Mouse (Mus musculus) liver, embryonic 14.5 days (tissue): ENCODE data around the gene Ces1c. TPM values are rescaled to one million over a fixed set of nuclear protein-coding genes. Genes with fewer than 3 reads are reported as not detected.

ENCODE experiments used
- ATAC-seq: fragments of 200-750 bp; cut with Nextera tagmentation; 2 replicates; pipeline ENCODE4 v1.8.0; 2017; ENCODE audit warnings: moderate number of reproducible peaks, mild to moderate bottlenecking, moderate library complexity; ENCODE audit not compliant: insufficient read depth
- DNase-seq, 3 experiments: peaks; one replicate each; pipeline ENCODE4 v3.0.0-alpha.2; 2012 to 2013; ENCODE audit warnings: low read depth in 3 of 3, low spot score in 3 of 3
- H3K27ac ChIP-seq: fragments of 300-500 bp; sonication (generic); 2 replicates; pipeline ENCODE4 v1.5.1; 2014; ENCODE audit warnings: moderate library complexity, mild to moderate bottlenecking, control low read depth, inconsistent platforms
- H3K27me3 ChIP-seq: fragments of 300-500 bp; sonication (generic); 2 replicates; pipeline ENCODE4 v1.6.1; 2014; ENCODE audit warnings: mild to moderate bottlenecking, low read length, moderate library complexity; ENCODE audit not compliant: control insufficient read depth, insufficient read depth
- H3K36me3 ChIP-seq: fragments of 300-500 bp; sonication (generic); replicated peaks from 2 replicates; pipeline ENCODE4 v1.6.1; 2014; ENCODE audit warnings: low read depth; ENCODE audit not compliant: control insufficient read depth, insufficient read depth
- H3K4me1 ChIP-seq, 2 experiments: fragments of 200-500 bp in 1 of 2; fragments of 300-500 bp in 1 of 2; sonication (generic) in 1 of 2; replicated peaks; 2 replicates each; pipeline ENCODE4 v1.6.1; 2012 to 2014; ENCODE audit warnings: antibody characterized with exemption in 1 of 2, inconsistent platforms in 1 of 2, low read length in 1 of 2; ENCODE audit not compliant: control insufficient read depth in 2 of 2, insufficient read depth in 2 of 2
- H3K4me2 ChIP-seq: fragments of 300-500 bp; sonication (generic); 2 replicates; pipeline ENCODE4 v1.6.1; 2014; ENCODE audit warnings: low read depth, mild to moderate bottlenecking, control low read depth, moderate library complexity
- H3K4me3 ChIP-seq, 2 experiments: fragments of 200-500 bp in 1 of 2; fragments of 300-500 bp in 1 of 2; sonication (generic) in 1 of 2; 2 replicates each; pipeline ENCODE4 v1.5.1; 2012 to 2014; ENCODE audit warnings: low read depth in 2 of 2, low read length in 2 of 2, mild to moderate bottlenecking in 2 of 2, control low read depth in 1 of 2, inconsistent platforms in 1 of 2, moderate library complexity in 1 of 2; ENCODE audit not compliant: insufficient read depth in 1 of 2
- H3K9ac ChIP-seq: fragments of 300-500 bp; sonication (generic); replicated peaks from 2 replicates; pipeline ENCODE4 v1.6.1; 2014; ENCODE audit warnings: mild to moderate bottlenecking, control low read depth, moderate library complexity
- H3K9me3 ChIP-seq: fragments of 300-500 bp; sonication (generic); 2 replicates; pipeline ENCODE4 v1.6.1; 2016; ENCODE audit warnings: low read length, mixed read lengths; ENCODE audit not compliant: control insufficient read depth
- CTCF ChIP-seq: IDR thresholded peaks from 2 replicates; pipeline ENCODE4 v1.5.1; 2016; ENCODE audit warnings: antibody characterized with exemption, low read depth, control low read depth
- EP300 ChIP-seq: IDR thresholded peaks from 2 replicates; pipeline ENCODE4 v1.6.1; 2016; ENCODE audit warnings: antibody characterized with exemption, low read depth
- WGBS: fragments of 180-500 bp; shearing (Covaris S2); extraction: QIAGEN DNeasy Blood & Tissue Kit; methylation state at CpG from one replicate; pipeline ENCODE4 v1.1.7; 2014; ENCODE audit not compliant: insufficient replicate concordance; 5-methylcytosine and 5-hydroxymethylcytosine counted together
- polyA plus RNA-seq, 2 experiments: library from polyadenylated mRNA; depleted of rRNA in 1 of 2; stranded (reverse) in 1 of 2; unstranded in 1 of 2; fragments of >200 nt; fragmentation: Nextera tagmentation in 1 of 2; extraction: Ambion mirVana in 1 of 2; gene quantifications; 2 replicates each; pipeline versions ENCODE4 v1.2.1 to v1.2.3; 2012 to 2014

The Ces1c gene
- polyA plus RNA-seq, 2 experiments: 2.0 to 2.1 TPM

GRCm38 (mm10) chr8:93122005-93122404, 9.1 kb downstream of the Ces1c start:
- no peaks in the 10 kb centered on the region for H3K9me3 ChIP-seq
- no peak for DNase-seq
- H3K4me2 ChIP-seq: no peak overlapping the region
- no peak overlapping the region for H3K4me3 ChIP-seq
- no peaks in the 10 kb centered on the region for H3K27me3 ChIP-seq
- TF ChIP-seq CTCF (no peak), EP300 (no peak)
- H3K27ac ChIP-seq: no peak overlapping the region
- ATAC-seq: no peak
- 51% methylated on average over 1 of the region's 1 CpGs for WGBS
- H3K9ac ChIP-seq: no peak overlapping the region
- H3K4me1 ChIP-seq: no peaks in the 10 kb centered on the region
- no peaks in the 10 kb centered on the region for H3K36me3 ChIP-seq

GRCm38 (mm10) chr8:93095376-93095775, 35.7 kb downstream of the Ces1c start:
- Histone ChIP-seq H3K27ac (no peak overlapping the region), H3K9ac (no peak overlapping the region), H3K27me3 (no peaks in the 10 kb centered on the region), H3K4me3 (no peak overlapping the region), H3K4me2 (no peak overlapping the region), H3K4me1 (no peaks in the 10 kb centered on the region), H3K9me3 (no peaks in the 10 kb centered on the region), H3K36me3 (no peaks in the 10 kb centered on the region)
- DNase-seq (no peak), ATAC-seq (no peak)
- TF ChIP-seq CTCF (peak; percentile 55), EP300 (no peak)

GRCm38 (mm10) chr8:93091324-93091723, 39.8 kb downstream of the Ces1c start:
- H3K9ac ChIP-seq: no peak overlapping the region
- no peak overlapping the region for H3K4me2 ChIP-seq
- H3K9me3 ChIP-seq: no peaks in the 10 kb centered on the region
- H3K4me3 ChIP-seq: no peak overlapping the region
- H3K4me1 ChIP-seq: no peaks in the 10 kb centered on the region
- ATAC-seq: no peak
- no peak for TF ChIP-seq CTCF
- no peak for TF ChIP-seq EP300
- WGBS: 48% methylated on average over 1 of the region's 1 CpGs
- no peaks in the 10 kb centered on the region for H3K36me3 ChIP-seq
- H3K27ac ChIP-seq: no peak overlapping the region
- DNase-seq: no peak
- no peaks in the 10 kb centered on the region for H3K27me3 ChIP-seq

- Histone ChIP-seq H3K27ac (no peak overlapping the region), H3K9me3 (no peaks in the 10 kb centered on the region), H3K4me2 (no peak overlapping the region), H3K4me1 (no peaks in the 10 kb centered on the region), H3K9ac (no peak overlapping the region), H3K27me3 (no peaks in the 10 kb centered on the region), H3K36me3 (no peaks in the 10 kb centered on the region), H3K4me3 (no peak overlapping the region)
- WGBS: 6% methylated on average over 2 of the region's 2 CpGs
- DNase-seq (no peak), ATAC-seq (no peak)
- no peak for TF ChIP-seq EP300
These were observed 42.4 kb downstream of the Ces1c start for GRCm38 (mm10) chr8:93088686-93089122.

GRCm38 (mm10) chr8:93088193-93088592, 42.9 kb downstream of the Ces1c start:
- Histone ChIP-seq H3K9me3 (no peaks in the 10 kb centered on the region), H3K4me1 (no peaks in the 10 kb centered on the region), H3K27ac (no peak overlapping the region), H3K27me3 (no peaks in the 10 kb centered on the region), H3K36me3 (no peaks in the 10 kb centered on the region), H3K9ac (no peak overlapping the region), H3K4me2 (no peak overlapping the region), H3K4me3 (no peak overlapping the region)
- DNase-seq: no peak
- TF ChIP-seq CTCF: no peak
- ATAC-seq: no peak
- 39% methylated on average over 7 of the region's 7 CpGs for WGBS

GRCm38 (mm10) chr8:93079887-93080286, 51.2 kb downstream of the Ces1c start, which contains the start of gene Ces1b:
Ces1b (minus strand) TSS chr8:93080017.
- no peaks in the 10 kb centered on the region for H3K36me3 ChIP-seq
- H3K27me3 ChIP-seq: no peaks in the 10 kb centered on the region
- no peaks in the 10 kb centered on the region for H3K4me1 ChIP-seq
- H3K9ac ChIP-seq: no peak within 1 kb of the TSS
- ATAC-seq (no peak), DNase-seq (no peak)
- H3K9me3 ChIP-seq: no peaks in the 10 kb centered on the region
- H3K4me3 ChIP-seq: no peak within 1 kb of the TSS
- 38% methylated on average over 2 of the region's 2 CpGs for WGBS
- H3K4me2 ChIP-seq: no peak within 1 kb of the TSS
- no peak for TF ChIP-seq CTCF
- no peak for TF ChIP-seq EP300
- H3K27ac ChIP-seq: no peak within 1 kb of the TSS
